Mouse (Mus musculus) NIH3T3 (cell line): ENCODE measurements around the gene Actr3b.
"Not testable (repeated sequence)": the region's sequence is repeated elsewhere in the genome, so short reads cannot be mapped to it uniquely, and the experiment has no call there.

ENCODE experiments used
- DNase-seq: peaks from one replicate; pipeline ENCODE4 v3.0.0-alpha.2; 2012; ENCODE audit warnings: low read depth

Gene Actr3b

DNA sequence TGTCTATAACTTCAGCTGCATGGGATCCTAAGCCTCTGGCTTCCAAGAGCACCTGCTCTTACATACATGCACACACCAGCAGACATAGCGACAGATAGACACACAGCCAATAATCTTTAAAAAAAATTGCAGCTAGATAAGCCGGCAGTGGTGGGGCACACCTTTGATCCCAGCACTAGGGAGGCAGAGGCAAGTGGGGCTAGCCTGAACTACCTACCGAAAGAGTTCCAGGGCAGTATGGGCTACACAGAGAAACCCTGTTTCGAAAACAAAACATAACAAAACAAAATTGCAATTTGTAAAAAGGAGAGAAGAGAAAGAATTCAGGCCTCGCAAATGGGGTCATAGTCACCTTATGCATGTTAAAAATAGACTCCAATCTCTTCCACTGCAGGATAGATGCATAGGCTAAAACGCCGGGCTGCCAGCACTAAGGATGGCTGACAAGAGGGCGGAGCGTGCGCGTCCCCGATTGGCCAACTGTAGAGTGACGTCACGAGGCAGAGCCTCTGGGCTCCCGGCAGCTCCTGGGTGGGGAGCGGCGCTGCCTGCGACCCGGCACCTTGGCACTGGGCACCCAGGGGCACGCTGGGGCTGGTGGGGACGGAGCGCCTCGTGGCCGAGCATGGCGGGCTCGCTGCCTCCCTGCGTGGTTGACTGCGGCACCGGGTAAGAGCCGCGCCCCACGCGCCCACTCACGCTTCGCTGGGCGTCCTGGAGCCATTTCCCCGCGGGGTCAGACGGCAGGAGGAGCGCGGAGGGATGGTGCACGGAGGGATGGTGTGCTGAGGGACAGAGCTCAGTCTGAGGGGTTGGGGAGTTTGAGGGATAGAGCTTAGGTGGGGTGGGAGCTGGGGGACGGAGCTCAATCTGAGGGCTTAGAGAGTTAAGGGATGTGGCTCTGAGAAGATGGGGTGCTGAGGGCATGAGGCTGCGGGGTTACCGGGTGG lies at the start of gene Actr3b:
Gene Actr3b (plus strand): TSS at position 538 of the 950 bp plus-strand sequence.
- peak; percentile 75 for DNase-seq

GRCm38 (mm10) chr5:25713001-25713706 lies 46.6 kb upstream of the Actr3b start:
- DNase-seq: not testable (repeated sequence)

DNA sequence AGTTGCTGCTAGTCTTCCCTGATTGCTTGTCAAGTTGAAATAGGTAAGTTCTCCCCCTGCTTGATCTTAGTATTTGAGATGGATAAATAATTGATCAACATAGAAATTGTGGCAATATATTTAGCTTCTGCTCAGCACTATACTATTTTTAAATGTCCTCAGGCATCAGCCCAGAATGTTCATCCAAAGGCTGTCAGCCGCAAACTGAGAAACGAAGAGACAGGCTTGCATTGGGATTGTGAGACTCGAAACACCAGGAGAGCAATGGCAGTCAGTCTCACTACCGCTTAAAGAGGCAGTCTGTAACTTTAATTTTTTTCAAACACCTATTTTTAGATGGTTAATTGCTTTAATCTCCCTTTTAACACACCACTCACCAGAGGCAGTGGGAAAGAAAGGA lies 40.4 kb upstream of the Actr3b start:
- no peak for DNase-seq

GRCm38 (mm10) chr5:25723016-25723415 lies 36.8 kb upstream of the Actr3b start:
- peak; percentile 9 for DNase-seq

DNA sequence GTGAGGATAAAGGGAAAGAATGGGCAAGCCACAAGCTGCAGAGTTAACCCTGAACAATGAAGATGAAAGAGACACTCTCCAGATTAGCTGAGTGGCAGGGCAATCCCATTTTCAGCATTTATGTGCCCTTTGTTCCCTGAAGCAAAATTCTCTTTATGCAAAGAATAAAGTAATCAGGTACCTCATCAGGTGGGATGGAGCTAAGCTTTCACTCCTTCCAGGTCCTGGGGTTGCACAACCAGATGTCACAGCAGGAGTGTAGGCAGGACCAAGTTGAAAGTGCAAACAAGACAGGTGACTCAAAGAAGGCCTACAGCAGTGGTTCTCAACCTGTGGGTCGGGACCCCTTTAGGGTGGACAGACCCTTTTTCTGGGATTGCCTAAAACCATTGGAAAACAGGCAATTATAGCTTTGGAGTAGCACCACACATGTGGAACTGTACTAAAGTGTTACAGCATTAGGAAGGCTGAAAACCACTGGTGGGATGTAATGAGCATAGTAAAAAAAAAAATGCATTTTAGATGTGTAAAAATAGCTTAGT lies 35.6 kb upstream of the Actr3b start:
- DNase-seq: no peak

GRCm38 (mm10) chr5:25734318-25734717 lies 25.5 kb upstream of the Actr3b start:
- peak; percentile 75 for DNase-seq

DNA sequence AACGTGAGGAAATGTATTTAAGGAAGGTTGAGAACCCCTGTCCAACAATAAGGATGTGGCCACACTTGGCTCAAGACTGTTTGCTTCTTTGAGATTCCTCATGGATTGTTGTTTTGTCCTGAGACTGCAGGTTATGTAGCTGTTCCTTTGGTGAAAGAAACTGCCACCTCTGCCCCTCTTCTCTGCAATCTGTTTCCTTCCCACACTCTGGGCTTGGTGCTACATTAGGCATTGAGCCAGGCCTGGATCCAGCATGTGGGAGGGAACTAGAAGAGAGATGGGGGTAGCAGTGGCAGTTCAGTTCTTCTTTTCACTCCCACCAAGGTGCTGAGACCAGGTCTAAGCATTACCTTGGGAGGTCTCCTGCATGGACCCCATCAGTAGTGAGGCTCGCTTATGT lies 23.9 kb upstream of the Actr3b start:
- no peak for DNase-seq

- no peak for DNase-seq
These were observed 21.3 kb upstream of the Actr3b start for GRCm38 (mm10) chr5:25738448-25738847.

DNA sequence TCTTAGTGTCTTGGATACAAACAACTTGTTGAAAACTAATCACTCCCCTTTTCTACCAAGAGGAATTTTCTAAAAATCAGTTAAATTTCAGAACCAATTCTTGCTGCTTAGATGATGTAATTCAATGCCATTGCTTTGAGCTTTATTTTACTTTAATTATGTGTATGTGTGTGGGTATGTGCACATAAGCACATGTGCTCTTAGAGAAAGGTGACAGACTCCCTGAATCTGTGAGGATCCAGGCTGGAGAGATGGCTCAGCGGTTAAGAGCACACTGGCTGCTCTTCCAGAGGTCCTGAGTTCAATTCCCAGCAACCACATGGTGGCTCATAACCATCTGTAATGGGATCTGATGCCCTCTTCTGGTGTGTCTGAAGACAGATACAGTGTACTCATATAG lies 20.9 kb upstream of the Actr3b start:
- DNase-seq: not testable (repeated sequence)

GRCm38 (mm10) chr5:25747904-25748303 lies 11.9 kb upstream of the Actr3b start:
- peak; percentile 18 for DNase-seq

DNA sequence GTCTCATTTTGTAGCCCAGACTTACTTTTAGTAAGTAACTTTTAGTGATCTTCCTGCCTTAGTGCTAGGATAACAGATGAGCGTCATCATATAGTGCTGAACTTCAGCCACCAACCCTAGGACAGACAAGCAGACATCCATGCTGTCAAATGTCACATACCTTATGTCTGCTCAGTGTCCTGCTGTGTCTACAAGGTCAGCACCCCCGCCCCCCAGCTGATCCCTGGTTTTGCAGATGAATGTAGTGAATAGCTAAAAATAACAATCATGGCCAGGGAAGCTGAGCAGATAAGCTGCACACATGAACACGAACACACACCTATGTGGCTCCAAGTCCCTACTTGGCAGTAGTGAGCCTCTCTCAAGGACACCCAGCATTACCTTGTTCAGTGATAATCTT lies 11.2 kb upstream of the Actr3b start:
- no peak for DNase-seq

- DNase-seq: no peak
These were observed 8.2 kb upstream of the Actr3b start for GRCm38 (mm10) chr5:25751552-25751951.

DNA sequence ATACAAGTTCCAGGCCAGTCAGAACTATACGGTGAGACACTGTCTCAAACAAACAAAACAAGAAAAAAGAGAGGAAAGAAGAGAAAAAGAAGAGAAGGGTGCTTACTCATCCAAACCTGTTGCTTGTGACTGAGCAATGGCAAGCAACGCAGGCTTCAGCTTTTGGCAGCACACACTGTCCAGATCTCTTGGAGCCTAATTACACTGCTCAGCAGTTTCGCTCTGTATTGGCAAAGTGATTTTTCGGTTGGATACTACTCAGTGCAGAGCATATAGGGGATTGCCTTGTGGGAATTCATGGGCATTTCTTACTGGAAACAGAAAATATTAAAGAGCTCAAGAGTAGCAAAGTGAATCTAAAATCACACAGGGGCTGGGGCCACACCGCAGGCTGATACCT lies 6.9 kb upstream of the Actr3b start:
- DNase-seq: peak; percentile 15

GRCm38 (mm10) chr5:25753556-25754235 lies 6.1 kb upstream of the Actr3b start:
- DNase-seq: no peak

- DNase-seq: no peak
These were observed 5.5 kb upstream of the Actr3b start for GRCm38 (mm10) chr5:25754236-25754766.

GRCm38 (mm10) chr5:25760410-25760832 lies 624 bp downstream of the Actr3b start:
- DNase-seq: no peak

DNA sequence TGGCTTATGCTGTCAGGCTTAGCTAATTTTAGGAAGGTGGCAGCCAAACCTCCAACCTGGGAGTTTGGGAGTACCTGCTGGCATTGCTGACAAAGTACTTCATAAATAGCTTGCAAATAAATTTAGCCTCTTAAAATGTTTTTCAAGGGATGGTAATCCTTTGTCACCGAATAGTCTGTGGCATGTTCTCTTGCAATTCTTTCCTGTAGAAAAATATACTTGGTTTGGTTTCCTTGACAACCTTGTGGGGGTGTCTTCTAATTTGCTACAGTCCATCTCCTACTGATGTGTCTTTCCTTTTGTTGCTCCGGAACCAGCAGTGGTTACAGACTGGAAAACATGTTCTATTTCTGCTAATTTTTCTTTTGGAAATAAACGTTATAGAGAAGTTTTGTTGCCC lies 1.1 kb downstream of the Actr3b start:
- no peak for DNase-seq

DNA sequence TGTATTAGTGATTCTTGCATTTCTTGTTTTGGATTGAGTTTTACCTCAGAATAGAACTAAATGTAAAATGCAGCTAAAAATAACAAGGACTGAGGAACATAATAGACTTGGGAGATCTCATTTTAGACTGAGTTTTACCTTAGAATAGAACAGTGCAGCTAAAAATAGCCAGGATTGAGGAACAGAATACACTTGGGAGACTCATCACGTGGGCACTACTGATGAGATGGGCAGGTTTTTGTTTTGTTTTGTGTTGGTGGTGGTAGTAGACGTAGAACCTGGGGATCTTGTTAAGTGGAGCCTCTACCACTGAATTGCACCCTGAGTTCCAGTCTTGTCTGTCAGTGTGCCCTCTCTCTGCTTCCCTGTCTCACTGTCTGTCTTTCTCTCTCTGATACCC lies 2.1 kb downstream of the Actr3b start:
- no peak for DNase-seq

DNA sequence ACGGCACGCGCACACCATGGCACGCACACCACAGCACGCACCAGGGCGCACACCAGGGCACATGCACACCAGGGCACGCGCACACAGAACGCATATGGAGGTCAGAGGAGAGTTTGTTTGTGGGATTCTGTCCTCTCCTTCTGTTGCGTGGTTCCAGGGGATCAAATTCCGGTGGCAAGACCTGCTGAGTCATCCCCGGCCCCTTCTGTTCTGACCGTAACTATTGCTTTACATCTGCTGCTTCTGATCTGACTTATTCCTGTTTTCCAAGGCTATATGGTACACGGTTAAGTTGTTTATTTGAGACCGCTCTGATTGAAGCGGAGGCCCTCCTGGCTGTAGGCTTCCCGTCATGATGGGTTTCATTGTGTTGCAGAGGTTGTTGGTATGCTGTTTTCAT lies 9.2 kb downstream of the Actr3b start:
- DNase-seq: no peak

DNA sequence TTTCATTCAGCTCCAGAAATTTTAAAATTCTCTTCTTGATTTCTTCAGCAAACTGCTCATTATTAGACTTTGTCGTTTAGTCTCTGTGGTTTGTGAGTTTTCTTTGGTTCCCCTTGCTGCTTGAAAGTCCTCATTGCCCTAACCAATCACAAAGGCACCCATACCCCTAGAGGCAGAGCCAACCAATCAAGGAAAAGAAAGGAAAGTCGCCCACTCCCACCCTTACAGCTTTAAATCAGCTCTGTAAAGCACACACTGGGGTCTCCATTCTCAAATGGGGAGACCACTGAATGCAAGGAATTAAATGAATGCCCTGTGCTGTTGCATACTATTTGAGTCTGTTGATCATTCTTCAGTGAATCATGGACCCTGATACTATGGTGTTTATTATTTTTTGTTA lies 9.6 kb downstream of the Actr3b start:
- no peak for DNase-seq

DNA sequence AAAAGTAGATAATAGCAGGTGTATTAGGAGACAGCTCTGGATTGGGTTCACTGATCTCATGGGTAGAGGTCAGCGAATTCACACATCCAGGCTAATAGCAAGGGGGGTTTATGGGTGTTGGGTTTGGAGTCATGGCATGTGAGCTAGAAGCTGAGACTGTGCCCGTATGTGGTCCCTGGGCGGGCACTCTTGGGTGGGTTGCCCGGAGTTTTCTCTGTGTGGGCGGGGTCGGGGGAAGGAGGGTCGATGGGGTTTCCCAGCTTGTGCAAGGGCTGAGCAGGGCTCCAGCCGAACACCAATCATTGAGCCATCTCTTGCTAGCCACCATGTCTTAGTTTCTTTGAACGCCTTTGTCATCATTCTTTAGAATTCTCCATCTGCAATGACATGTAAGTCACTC lies 12.7 kb downstream of the Actr3b start:
- DNase-seq: no peak
